ENCODE assay signal across 24 mouse cellular contexts in the genomic region with DNA sequence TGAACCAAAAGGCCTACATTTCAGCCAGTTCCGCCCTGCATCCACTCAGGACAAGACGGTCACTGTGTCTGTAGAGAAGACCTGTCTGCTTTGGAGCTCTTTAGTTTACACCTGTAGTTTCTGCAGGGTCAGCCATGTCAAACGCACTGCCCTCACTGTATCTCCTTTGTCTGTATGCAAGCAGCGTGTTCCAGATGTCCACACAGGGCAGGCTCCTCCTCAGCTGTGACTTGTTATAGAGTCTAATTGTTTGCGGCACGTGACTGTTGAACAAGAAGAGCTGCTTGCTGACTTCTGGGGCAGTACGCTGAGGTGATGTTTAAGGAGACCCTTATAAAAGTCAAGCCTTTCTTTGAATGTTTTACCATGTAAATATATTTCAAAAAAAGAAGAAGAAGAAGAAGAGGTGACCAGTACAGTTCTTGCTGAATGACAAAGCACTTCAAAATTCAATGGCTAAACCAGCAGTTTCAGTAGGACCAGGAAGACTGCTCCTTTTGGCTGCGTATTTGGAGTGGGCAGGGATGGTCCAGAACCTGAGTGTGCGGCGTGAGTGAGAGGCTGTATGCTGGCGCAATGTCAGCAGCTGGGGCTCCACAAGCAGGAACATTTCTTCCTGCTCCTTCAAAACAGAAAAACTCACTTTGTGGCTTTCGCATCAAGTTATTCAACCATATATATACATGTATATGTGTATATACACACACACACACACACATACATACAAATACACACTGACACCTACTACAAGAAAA. TPM values are rescaled to one million over a fixed set of nuclear protein-coding genes. Genes with fewer than 3 reads are reported as not detected.
DNase-seq lines count a peak whose midpoint lies in the region; ATAC-seq and TF ChIP-seq lines count a peak whose summit lies in the region.
"Had no signal": no experiment of that assay in that cellular context is flagged by ENCODE, and none has a peak within 500 bp of the region (broad histone marks: within the 10 kb centered on the region; RNA-seq: fewer than 3 reads in every experiment).

No protein-coding gene starts in this region.

- H3K4me2 ChIP-seq in hindbrain, embryonic 11.5 days (replicated peaks; ENCODE audit: low read depth, low read length) = no peak overlapping the region
- H3K4me2 ChIP-seq in lung, postnatal 0 days (replicated peaks; ENCODE audit: low read depth, low read length) = no peak overlapping the region
- H3K4me2 ChIP-seq: embryonic facial prominence, embryonic 13.5 days; forebrain, embryonic 12.5 days; forebrain, embryonic 15.5 days; heart, embryonic 13.5 days; hindbrain, embryonic 13.5 days had no signal

- no peak for DNase-seq in hindbrain, embryonic 10.5 days (ENCODE audit: low spot score)
- DNase-seq in hindbrain, embryonic 11.5 days (ENCODE audit: low spot score) = no peak
- DNase-seq in lung, postnatal 10 days = peak; percentile 49
- DNase-seq in lung, postnatal 0 days (ENCODE audit: low spot score) = no peak
- DNase-seq in embryonic facial prominence, embryonic 10.5 days (ENCODE audit: low spot score) = peak; percentile 51
- DNase-seq in heart, adult 2 months = no peak
- DNase-seq: adrenal gland, postnatal 10 days; adrenal gland, postnatal 36 days; cerebellum, adult 18-20 months; cerebellum, adult 9-10 months; cerebellum, postnatal 14 days; gastrocnemius, postnatal 25 days; heart, adult 18-20 months; heart, postnatal 14 days; heart, postnatal 4 days had no signal

- WGBS in hindbrain, embryonic 10.5 days = 89% methylated on average over 12 of the region's 12 CpGs
- WGBS in hindbrain, embryonic 11.5 days = 85% methylated on average over 12 of the region's 12 CpGs
- WGBS in lung, postnatal 0 days = 72% methylated on average over 12 of the region's 12 CpGs
- WGBS in embryonic facial prominence, embryonic 10.5 days = 75% methylated on average over 12 of the region's 12 CpGs
- WGBS in heart, adult 2 months = 90% methylated on average over 12 of the region's 12 CpGs

- H3K4me3 ChIP-seq in hindbrain, embryonic 10.5 days = no peak overlapping the region
- H3K4me3 ChIP-seq in hindbrain, embryonic 11.5 days (ENCODE audit: low read depth, low read length) = no peak overlapping the region
- no peak overlapping the region for H3K4me3 ChIP-seq in lung, postnatal 0 days (ENCODE audit: low read depth, low read length)
- H3K4me3 ChIP-seq in embryonic facial prominence, embryonic 10.5 days = no peak overlapping the region
- H3K4me3 ChIP-seq in heart, adult 2 months = no peak overlapping the region
- H3K4me3 ChIP-seq: embryonic facial prominence, embryonic 13.5 days; erythroblast, embryonic 14.5 days; forebrain, embryonic 12.5 days; forebrain, embryonic 15.5 days; heart, embryonic 10.5 days; heart, embryonic 13.5 days; hindbrain, embryonic 13.5 days had no signal

- H3K79me2 ChIP-seq in heart, adult 2 months (replicated peaks; ENCODE audit: control insufficient read depth, insufficient read depth, low read length) = peaks cover 5% of the 10 kb centered on the region

- no peaks in the 10 kb centered on the region for H3K27me3 ChIP-seq in hindbrain, embryonic 10.5 days (ENCODE audit: insufficient read depth, poor library complexity, severe bottlenecking)
- H3K27me3 ChIP-seq in hindbrain, embryonic 11.5 days (ENCODE audit: control insufficient read depth, insufficient read depth, low read length) = no peaks in the 10 kb centered on the region
- H3K27me3 ChIP-seq in lung, postnatal 0 days (replicated peaks; ENCODE audit: insufficient read depth, low read length) = no peaks in the 10 kb centered on the region
- H3K27me3 ChIP-seq in embryonic facial prominence, embryonic 10.5 days (replicated peaks; ENCODE audit: low read depth, poor library complexity, severe bottlenecking) = no peaks in the 10 kb centered on the region
- H3K27me3 ChIP-seq in heart, adult 2 months (ENCODE audit: control insufficient read depth, insufficient read depth, low read length) = no peaks in the 10 kb centered on the region
- H3K27me3 ChIP-seq: embryonic facial prominence, embryonic 13.5 days; forebrain, embryonic 12.5 days; heart, embryonic 13.5 days; hindbrain, embryonic 13.5 days had no signal

- ATAC-seq in hindbrain, embryonic 11.5 days (ENCODE audit: low FRiP score) = no peak
- ATAC-seq in lung, postnatal 0 days = no peak
- ATAC-seq: activated CD4-positive, CD25-positive, alpha-beta regulatory T cell, adult 4 months; forebrain, embryonic 15.5 days; hindbrain, embryonic 16.5 days had no signal

- H3K4me1 ChIP-seq in hindbrain, embryonic 10.5 days (replicated peaks) = peaks cover 15% of the 10 kb centered on the region
- H3K4me1 ChIP-seq in hindbrain, embryonic 11.5 days (replicated peaks; ENCODE audit: control insufficient read depth, insufficient read depth, low read length) = no peaks in the 10 kb centered on the region
- H3K4me1 ChIP-seq in lung, postnatal 0 days (ENCODE audit: insufficient read depth, low read depth, low read length) = peaks cover 13% of the 10 kb centered on the region; the same call in 1 of the 2 replicates
- H3K4me1 ChIP-seq in embryonic facial prominence, embryonic 10.5 days = peaks cover 48% of the 10 kb centered on the region
- H3K4me1 ChIP-seq in heart, adult 2 months (ENCODE audit: control insufficient read depth, insufficient read depth, low read length) = peaks cover 14% of the 10 kb centered on the region

- no peaks in the 10 kb centered on the region for H3K9me3 ChIP-seq in hindbrain, embryonic 10.5 days
- H3K9me3 ChIP-seq in hindbrain, embryonic 11.5 days (ENCODE audit: control insufficient read depth, low read length) = no peaks in the 10 kb centered on the region
- H3K9me3 ChIP-seq in lung, postnatal 0 days (ENCODE audit: low read length) = no peaks in the 10 kb centered on the region
- no peaks in the 10 kb centered on the region for H3K9me3 ChIP-seq in embryonic facial prominence, embryonic 10.5 days
- H3K9me3 ChIP-seq: embryonic facial prominence, embryonic 13.5 days; forebrain, embryonic 12.5 days; forebrain, embryonic 15.5 days; heart, embryonic 10.5 days; heart, embryonic 13.5 days; hindbrain, embryonic 13.5 days had no signal

- H3K27ac ChIP-seq in hindbrain, embryonic 10.5 days = 0 out of 2 replicates have a peak overlapping the region, but pooled peaks have one; percentile 35
- H3K27ac ChIP-seq in hindbrain, embryonic 11.5 days (ENCODE audit: low read depth, low read length) = no peak overlapping the region
- H3K27ac ChIP-seq in lung, postnatal 0 days (ENCODE audit: low read length) = no peak overlapping the region
- peak overlapping the region; percentile 61 for H3K27ac ChIP-seq in embryonic facial prominence, embryonic 10.5 days (replicated peaks)
- no peak overlapping the region for H3K27ac ChIP-seq in heart, adult 2 months
- H3K27ac ChIP-seq: embryonic facial prominence, embryonic 13.5 days; forebrain, embryonic 12.5 days; forebrain, embryonic 15.5 days; heart, embryonic 10.5 days; heart, embryonic 13.5 days; hindbrain, embryonic 13.5 days had no signal

- no peak for TF ChIP-seq POLR2A in heart, adult 2 months (IDR thresholded peaks at IDR 0.05; ENCODE audit: insufficient read depth, low read depth, low read length)

- intact Hi-C loops in heart, adult 2 months (cut with DNase I) = no loop called here

- no peak for TF ChIP-seq CTCF in lung, postnatal 0 days (IDR thresholded peaks at IDR 0.05)
- TF ChIP-seq CTCF in heart, adult 2 months (IDR thresholded peaks at IDR 0.05) = no peak

- no peaks in the 10 kb centered on the region for H3K36me3 ChIP-seq in hindbrain, embryonic 10.5 days
- H3K36me3 ChIP-seq in hindbrain, embryonic 11.5 days (ENCODE audit: control insufficient read depth, insufficient read depth, low read length) = no peaks in the 10 kb centered on the region
- no peaks in the 10 kb centered on the region for H3K36me3 ChIP-seq in lung, postnatal 0 days (ENCODE audit: insufficient read depth, low read length)
- no peaks in the 10 kb centered on the region for H3K36me3 ChIP-seq in embryonic facial prominence, embryonic 10.5 days (replicated peaks)
- H3K36me3 ChIP-seq in heart, adult 2 months (ENCODE audit: control insufficient read depth, insufficient read depth, low read length) = peaks cover 4% of the 10 kb centered on the region
- H3K36me3 ChIP-seq: embryonic facial prominence, embryonic 13.5 days; forebrain, embryonic 12.5 days; forebrain, embryonic 15.5 days; heart, embryonic 10.5 days; heart, embryonic 13.5 days; hindbrain, embryonic 13.5 days had no signal

- TF ChIP-seq EP300 in lung, postnatal 0 days (IDR thresholded peaks at IDR 0.05) = no peak
- TF ChIP-seq EP300 in heart, adult 2 months (IDR thresholded peaks at IDR 0.05; ENCODE audit: insufficient read depth, low read depth, low read length) = no peak

- no peak overlapping the region for H3K9ac ChIP-seq in hindbrain, embryonic 11.5 days (ENCODE audit: low read depth, low read length)
- H3K9ac ChIP-seq in lung, postnatal 0 days (replicated peaks; ENCODE audit: low read depth) = no peak overlapping the region
- H3K9ac ChIP-seq in heart, adult 2 months (ENCODE audit: low read depth, low read length) = no peak overlapping the region
- H3K9ac ChIP-seq: embryonic facial prominence, embryonic 13.5 days; forebrain, embryonic 12.5 days; forebrain, embryonic 15.5 days; heart, embryonic 13.5 days; hindbrain, embryonic 13.5 days had no signal

RNA-seq across cellular contexts. Expression of gene Foxo1, which starts 52.6 kb away (rescaled TPM):
- 2.7 and 3.6 TPM in 2 replicates for polyA plus RNA-seq in hindbrain, embryonic 10.5 days (2016; fragmentation: Nextera tagmentation; extraction: Ambion mirVana)
- 3.8 and 4.0 TPM in 2 replicates for polyA plus RNA-seq in hindbrain, embryonic 11.5 days (2014; fragmentation: Nextera tagmentation; extraction: Ambion mirVana)
- polyA plus RNA-seq in lung, postnatal 0 days (2015; fragmentation: Nextera tagmentation; extraction: Ambion mirVana) = 6.8 and 7.6 TPM in 2 replicates
- polyA plus RNA-seq in embryonic facial prominence, embryonic 10.5 days (2016; fragmentation: Nextera tagmentation; extraction: Ambion mirVana) = 3.7 TPM in 2 replicates
- total RNA-seq in heart, adult 2 months (2021) = 10 to 100 TPM; 12.2 to 12.9 TPM
- 7.7 and 10.7 TPM in 2 replicates for polyA plus RNA-seq in heart, adult 2 months (2012; rRNA removed)

Comparison
In these comparisons a context has a peak if more than half of its experiments do, and no peak if none do; other contexts are left out.
1. DNase-seq: peak in lung, postnatal 10 days (single experiment) and embryonic facial prominence, embryonic 10.5 days (single experiment); none in hindbrain, embryonic 10.5 days (single experiment), hindbrain, embryonic 11.5 days (single experiment), lung, postnatal 0 days (single experiment) and heart, adult 2 months (0 of 2).
2. H3K27ac ChIP-seq: peak in hindbrain, embryonic 10.5 days (single experiment) and embryonic facial prominence, embryonic 10.5 days (single experiment); none in hindbrain, embryonic 11.5 days (single experiment), lung, postnatal 0 days (single experiment) and heart, adult 2 months (single experiment).